Mouse (Mus musculus) lung, adult 2 months (tissue): ENCODE data around the gene Dlgap1.

ENCODE experiments used
- CTCF ChIP-seq: fragments of 200-500 bp; IDR thresholded peaks from 2 replicates; pipeline ENCODE4 v1.5.1; 2011; ENCODE audit warnings: mild to moderate bottlenecking, low read length, control low read depth; ENCODE audit not compliant: insufficient read depth
- POLR2A ChIP-seq: fragments of 200-500 bp; IDR thresholded peaks from 2 replicates; pipeline ENCODE4 v1.6.1; 2011; ENCODE audit warnings: low read depth, mild to moderate bottlenecking, control low read depth, low read length, borderline replicate concordance; ENCODE audit errors: extremely low read depth

DNA sequence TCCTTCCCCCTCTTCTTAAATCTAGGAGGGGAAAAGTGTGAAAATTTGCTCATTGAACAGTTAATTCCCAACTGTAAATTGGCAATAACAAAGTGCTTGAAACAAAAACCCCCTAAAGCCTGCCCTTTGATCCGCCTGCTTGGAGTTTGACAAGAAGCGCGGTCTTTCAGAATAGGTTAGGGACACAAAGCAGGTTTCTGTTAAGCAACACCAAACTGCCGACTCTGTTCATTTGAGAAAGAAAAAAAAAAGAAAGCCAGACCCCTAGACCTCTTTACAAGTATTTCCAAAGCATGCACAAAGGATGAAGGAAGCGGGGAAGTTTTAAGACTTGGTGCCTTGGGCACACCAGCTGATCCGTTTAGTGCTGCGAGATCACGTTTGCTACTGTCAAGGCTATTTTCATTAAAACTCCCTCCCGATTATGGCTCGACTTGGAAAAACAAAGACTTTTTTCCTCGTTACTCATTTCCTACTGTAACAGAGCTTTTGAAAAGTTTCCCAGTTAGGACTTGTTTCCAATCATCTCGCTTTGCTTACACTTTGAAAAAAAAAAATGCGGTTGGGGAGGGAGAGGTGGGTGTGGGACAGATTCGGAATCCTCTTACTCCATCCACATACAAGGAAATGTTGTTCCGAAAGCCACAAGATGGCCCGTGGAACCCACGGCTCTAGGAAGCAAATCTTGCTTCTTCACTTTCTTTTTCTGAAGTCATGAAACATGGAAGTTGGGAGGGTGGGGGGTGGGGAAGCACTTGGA lies 879.1 kb downstream of the Dlgap1 start:
- TF ChIP-seq CTCF, result no peak
- TF ChIP-seq POLR2A, result no peak
